Mouse (Mus musculus) olfactory bulb, adult 2 months (tissue): Measurements from ENCODE around the gene Sez6l.

Experiments used
- CTCF ChIP-seq: fragments of 200-500 bp; IDR thresholded peaks from 2 replicates; pipeline ENCODE4 v1.5.1; 2012; ENCODE audit warnings: low read depth, mild to moderate bottlenecking, low read length, moderate library complexity; ENCODE audit not compliant: insufficient read depth
- POLR2A ChIP-seq: fragments of 200-500 bp; IDR thresholded peaks from 2 replicates; pipeline ENCODE4 v1.6.1; 2012; ENCODE audit warnings: mild to moderate bottlenecking, low read depth, low read length, moderate library complexity; ENCODE audit not compliant: insufficient read depth

GRCm38 (mm10) chr5:112433004-112433403 is 144.0 kb downstream of the Sez6l start:
- TF ChIP-seq CTCF: no peak; the same call in 1 of the 2 replicates
- no peak for TF ChIP-seq POLR2A
